Comparison of ENCODE assay signal across 9 mouse cellular contexts in the genomic region with DNA sequence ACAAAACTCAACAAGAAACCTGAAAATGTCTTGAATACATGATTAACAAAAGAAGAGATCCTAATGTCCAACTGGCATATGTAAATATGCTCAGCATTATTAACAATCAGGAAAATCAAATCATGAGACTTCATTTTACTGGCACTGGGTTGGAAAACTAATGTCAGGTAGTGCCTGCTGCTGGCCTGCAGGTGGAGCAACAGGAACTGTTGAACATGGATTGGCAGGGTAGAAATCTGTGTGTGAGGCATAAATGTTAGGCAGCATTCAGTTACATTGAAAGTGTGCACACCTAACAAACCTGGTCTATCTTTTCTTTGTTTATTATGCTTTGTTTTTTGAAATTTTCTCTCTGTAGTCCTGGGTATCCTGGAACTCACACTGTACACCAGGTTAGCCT. TPM values are rescaled to one million over a fixed set of nuclear protein-coding genes. Genes with fewer than 3 reads are reported as not detected.
A peak's percentile ranks its signal among the peaks of the same experiment; 100 is the strongest.
DNase-seq lines count a peak whose midpoint lies in the region; TF ChIP-seq lines count a peak whose summit lies in the region.
"Had no signal": no experiment of that assay in that cellular context is flagged by ENCODE, and none has a peak within 500 bp of the region (broad histone marks: within the 10 kb centered on the region; RNA-seq: fewer than 3 reads in every experiment).

No protein-coding gene starts in this region.

- TF ChIP-seq POLR2A in lung, adult 2 months (IDR thresholded peaks at IDR 0.05; ENCODE audit: borderline replicate concordance, extremely low read depth, low read depth, low read length), result no peak

- DNase-seq in cerebellum, adult 9-10 months, result peak; percentile 64
- no peak for DNase-seq in cerebellum, adult 11 months
- DNase-seq in lung, adult 2 months, result no peak
- DNase-seq in lung, postnatal 14 days, result no peak
- DNase-seq in cerebellum, adult 9-11 months, result peak; percentile 32
- DNase-seq in retina, embryonic 14.5 days (ENCODE audit: low spot score), result peak; percentile 25
- no peak for DNase-seq in left cerebral cortex, postnatal 25 days (ENCODE audit: low spot score in 2 of 2)
- no peak for DNase-seq in ovary, adult 18-20 months (ENCODE audit: low spot score)

- no peak overlapping the region for H3K4me3 ChIP-seq in lung, adult 2 months (replicated peaks; ENCODE audit: extremely low read depth, low read depth, low read length)

- peak; percentile 47 for TF ChIP-seq CTCF in lung, adult 2 months (IDR thresholded peaks at IDR 0.05; ENCODE audit: insufficient read depth, low read length)

- intact Hi-C loops in left cerebral cortex, postnatal 25 days (cut with DNase I), result loop anchor here (2.0 to 5.0 kb wide), 2 partner anchors 20 to 39 kb away; no protein-coding TSS in a partner anchor

- H3K4me1 ChIP-seq in lung, adult 2 months (ENCODE audit: control insufficient read depth, insufficient read depth, low read length), result no peaks in the 10 kb centered on the region

RNA-seq across cellular contexts. Expression of a gene that starts 1.9 kb away (rescaled TPM):
- 0.62 TPM in 1 of 2 replicates, not detected in the other for polyA plus RNA-seq in lung, adult 2 months (2012; rRNA removed)
- 1 to 10 TPM; 3.0 to 7.7 TPM for total RNA-seq in left cerebral cortex, postnatal 25 days (2021)

RNA-seq across cellular contexts. Expression of a gene that starts 1.9 kb away (rescaled TPM):
- polyA plus RNA-seq in lung, adult 2 months (2012; rRNA removed), result 0.25 and 0.49 TPM in 2 replicates
- 1 to 10 TPM; 3.1 to 3.8 TPM for total RNA-seq in left cerebral cortex, postnatal 25 days (2021)

RNA-seq across cellular contexts. Expression of a gene that starts 3.3 kb away (rescaled TPM):
- not detected in 2 replicates for polyA plus RNA-seq in lung, adult 2 months (2012; rRNA removed)
- 10 to 100 TPM in 1 of 2 experiments, 1 to 10 TPM in 1; 9.7 to 13.4 TPM for total RNA-seq in left cerebral cortex, postnatal 25 days (2021)

RNA-seq across cellular contexts. Expression of a gene that starts 14.3 kb away (rescaled TPM):
- 0.26 and 0.34 TPM in 2 replicates for polyA plus RNA-seq in lung, adult 2 months (2012; rRNA removed)
- 100 to 1,000 TPM; 240 to 266 TPM for total RNA-seq in left cerebral cortex, postnatal 25 days (2021)

RNA-seq across cellular contexts. Expression of a gene that starts 51.5 kb away (rescaled TPM):
- polyA plus RNA-seq in lung, adult 2 months (2012; rRNA removed), result not detected in 2 replicates
- not detected for total RNA-seq in left cerebral cortex, postnatal 25 days (2021)
- polyA plus RNA-seq: hindbrain, embryonic 16.5 days had no signal

Comparison
In these comparisons a context has a peak if more than half of its experiments do, and no peak if none do; other contexts are left out.
1. DNase-seq: peak in cerebellum, adult 9-10 months (single experiment), cerebellum, adult 9-11 months (single experiment) and retina, embryonic 14.5 days (single experiment); none in cerebellum, adult 11 months (single experiment), lung, adult 2 months (single experiment), lung, postnatal 14 days (single experiment), left cerebral cortex, postnatal 25 days (0 of 2) and ovary, adult 18-20 months (single experiment).